Mouse (Mus musculus) liver, embryonic 11.5 days (tissue): ENCODE data around the gene Hbb-bh2. TPM values are rescaled to one million over a fixed set of nuclear protein-coding genes. Genes with fewer than 3 reads are reported as not detected.
"Not testable (repeated sequence)": the region's sequence is repeated elsewhere in the genome, so short reads cannot be mapped to it uniquely, and the experiment has no call there.

Experiments
- ATAC-seq: fragments of 200-750 bp; cut with Nextera tagmentation; replicated peaks from 2 replicates; pipeline ENCODE4 v1.8.0; 2017; ENCODE audit warnings: moderate number of reproducible peaks, mild to moderate bottlenecking, moderate TSS enrichment, moderate library complexity; ENCODE audit not compliant: low FRiP score
- DNase-seq: peaks from one replicate; pipeline ENCODE4 v3.0.0-alpha.2; 2017; ENCODE audit warnings: low spot score
- H3K27ac ChIP-seq: fragments of 300-500 bp; sonication (generic); 2 replicates; pipeline ENCODE4 v1.5.1; 2014; ENCODE audit warnings: mild to moderate bottlenecking, low read depth, low read length, control low read depth
- H3K27me3 ChIP-seq: fragments of 300-500 bp; sonication (generic); replicated peaks from 2 replicates; pipeline ENCODE4 v1.6.1; 2014; ENCODE audit warnings: low read length, mixed read lengths; ENCODE audit not compliant: control insufficient read depth, insufficient read depth
- H3K36me3 ChIP-seq: fragments of 300-500 bp; sonication (generic); 2 replicates; pipeline ENCODE4 v1.6.1; 2014; ENCODE audit warnings: mild to moderate bottlenecking, low read length, moderate library complexity, mixed read lengths; ENCODE audit not compliant: control insufficient read depth, insufficient read depth
- H3K4me1 ChIP-seq: fragments of 300-500 bp; sonication (generic); replicated peaks from 2 replicates; pipeline ENCODE4 v1.6.1; 2014; ENCODE audit warnings: low read length, mixed read lengths; ENCODE audit not compliant: control insufficient read depth, insufficient read depth
- H3K4me2 ChIP-seq: fragments of 300-500 bp; sonication (generic); 2 replicates; pipeline ENCODE4 v1.6.1; 2014; ENCODE audit warnings: mild to moderate bottlenecking, control low read depth, moderate library complexity
- H3K4me3 ChIP-seq: fragments of 300-500 bp; sonication (generic); 2 replicates; pipeline ENCODE4 v1.5.1; 2014; ENCODE audit warnings: low read depth, low read length, control low read depth
- H3K9ac ChIP-seq: fragments of 300-500 bp; sonication (generic); 2 replicates; pipeline ENCODE4 v1.6.1; 2014; ENCODE audit warnings: low read depth, low read length, control low read depth
- H3K9me3 ChIP-seq: fragments of 300-500 bp; sonication (generic); 2 replicates; pipeline ENCODE4 v1.6.1; 2016; ENCODE audit warnings: low read length, inconsistent platforms, mixed read lengths; ENCODE audit not compliant: control insufficient read depth
- WGBS: fragments of 180-500 bp; shearing (Covaris S2); extraction: QIAGEN DNeasy Blood & Tissue Kit; methylation state at CpG from one replicate; pipeline ENCODE4 v1.1.7; 2014; 5-methylcytosine and 5-hydroxymethylcytosine counted together
- polyA plus RNA-seq: library from polyadenylated mRNA; unstranded; fragments of >200 nt; fragmentation: Nextera tagmentation; extraction: Ambion mirVana; gene quantifications from 2 replicates; pipeline ENCODE4 v1.2.1, GENCODE M21; 2014

The Hbb-bh2 gene
- polyA plus RNA-seq, 1 experiment from 2014 or later, result not detected

DNA sequence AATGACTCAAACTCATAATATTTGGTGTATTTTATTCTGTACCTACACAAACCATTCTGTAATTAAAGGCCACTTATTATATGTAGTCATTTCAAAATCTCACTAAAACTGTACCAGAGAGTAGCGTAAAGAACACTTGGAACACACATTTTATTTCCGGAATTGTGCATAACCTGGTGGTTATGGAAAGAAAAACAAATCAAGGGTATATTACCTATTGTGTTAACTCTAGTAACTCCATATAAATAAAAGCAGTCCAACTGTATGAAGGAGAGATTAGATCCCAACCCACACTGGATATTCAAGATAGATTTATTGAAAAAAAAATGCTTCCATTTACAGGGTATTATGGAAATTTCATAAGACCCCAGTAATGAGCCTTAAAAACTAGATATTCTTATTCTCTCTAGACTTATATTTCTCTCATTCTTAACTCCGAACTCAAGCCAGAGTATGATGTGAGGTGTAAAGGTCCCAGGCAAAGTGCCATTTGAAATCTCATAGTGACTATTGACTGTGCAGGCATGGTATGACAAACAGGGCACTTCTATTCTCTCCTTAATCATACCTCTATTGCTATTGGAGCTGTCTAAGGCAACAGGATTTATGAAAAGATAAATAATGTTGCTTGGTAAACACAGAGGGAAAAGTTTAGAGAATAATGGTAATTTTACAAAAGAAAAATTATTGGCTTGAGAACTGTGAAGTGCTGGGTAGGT is 14.6 kb downstream of the Hbb-bh2 start:
- peaks cover 10% of the 10 kb centered on the region for H3K4me1 ChIP-seq
- no peaks in the 10 kb centered on the region for H3K9me3 ChIP-seq
- no peak overlapping the region for H3K4me3 ChIP-seq
- DNase-seq (no peak), ATAC-seq (peak; percentile 80)
- H3K9ac ChIP-seq, result no peak overlapping the region
- H3K36me3 ChIP-seq, result no peaks in the 10 kb centered on the region
- 90% methylated on average over 3 of the region's 3 CpGs for WGBS
- H3K27me3 ChIP-seq, result no peaks in the 10 kb centered on the region
- H3K27ac ChIP-seq, result no peak overlapping the region
- no peak overlapping the region for H3K4me2 ChIP-seq

DNA sequence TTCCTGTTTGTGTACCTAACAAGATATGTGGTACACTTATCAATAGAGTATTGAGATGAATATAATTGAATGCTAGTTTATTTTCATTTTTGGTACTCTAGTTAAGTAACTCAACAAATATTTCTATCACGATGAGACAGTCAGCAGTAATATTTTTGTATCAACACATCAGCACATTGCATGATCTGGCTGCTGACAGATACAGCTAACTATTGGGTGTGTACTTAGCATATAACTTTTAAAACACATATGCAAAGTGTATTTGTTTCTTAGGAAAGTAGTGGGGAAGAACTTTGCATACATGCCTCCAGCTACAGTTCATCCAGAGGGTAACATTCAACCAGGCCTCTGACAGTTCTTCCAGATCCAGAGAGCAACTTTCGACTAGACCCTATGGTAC is 15.7 kb downstream of the Hbb-bh2 start:
- H3K4me3 ChIP-seq, result no peak overlapping the region
- H3K9ac ChIP-seq, result no peak overlapping the region

DNA sequence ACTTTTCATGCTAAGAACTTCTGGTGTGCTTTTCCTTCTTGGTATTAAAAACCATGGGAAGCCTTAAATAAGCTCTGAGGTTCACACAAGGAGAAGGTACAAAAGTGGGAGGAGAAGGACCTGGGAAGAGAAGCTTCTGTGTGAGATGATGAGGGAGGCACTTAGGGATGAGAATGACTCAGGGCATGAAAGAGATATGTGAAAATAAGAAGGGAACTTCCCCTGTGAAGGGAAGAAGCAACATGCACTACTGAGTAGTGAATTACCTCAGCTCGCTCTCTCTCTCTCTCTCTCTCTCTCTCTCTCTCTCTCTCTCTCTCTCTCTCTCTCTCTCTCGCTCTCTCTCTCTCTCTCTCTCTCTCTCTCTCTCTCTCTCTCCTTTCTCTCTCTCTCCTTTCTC is 25.2 kb downstream of the Hbb-bh2 start:
- H3K4me3 ChIP-seq, ATAC-seq: not testable (repeated sequence)
- 100% methylated on average over 1 of the region's 2 CpGs for WGBS

More for the DNA sequence above, 15.7 kb downstream of the Hbb-bh2 start:
- no peaks in the 10 kb centered on the region for H3K36me3 ChIP-seq
- no peaks in the 10 kb centered on the region for H3K9me3 ChIP-seq
- H3K4me2 ChIP-seq, result peak overlapping the region; percentile 35
- H3K4me1 ChIP-seq, result peaks cover 9% of the 10 kb centered on the region
- no peak for DNase-seq
- peak overlapping the region; percentile 84 for H3K27ac ChIP-seq
- no peak for ATAC-seq
- WGBS, result 78% methylated on average over 2 of the region's 2 CpGs
- no peaks in the 10 kb centered on the region for H3K27me3 ChIP-seq

DNA sequence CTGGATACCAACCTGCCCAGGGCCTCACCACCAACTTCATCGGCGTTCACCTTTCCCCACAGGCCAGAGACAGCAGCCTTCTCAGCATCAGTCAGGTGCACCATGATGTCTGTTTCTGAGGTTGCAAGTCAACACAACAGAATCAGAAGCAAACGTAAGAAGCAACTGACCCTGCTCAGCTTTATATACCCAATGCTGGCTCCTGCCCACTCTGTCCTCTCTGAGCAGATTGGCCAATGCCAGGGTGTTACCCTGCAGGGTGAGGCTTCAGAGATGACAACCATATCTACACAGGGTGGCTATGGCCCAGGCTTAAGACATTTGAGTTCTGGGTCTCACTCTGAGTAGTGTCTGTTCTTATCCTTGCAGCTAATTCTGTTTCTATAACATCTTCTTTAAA is 26.6 kb downstream of the Hbb-bh2 start, which contains the start of gene Hbb-bt:
Gene Hbb-bt, minus strand, starts transcription at position 231 of the 400 bp plus-strand sequence.
- Histone ChIP-seq H3K27ac (peak within 1 kb of the TSS; percentile 89), H3K9me3 (no peaks in the 10 kb centered on the region), H3K36me3 (no peaks in the 10 kb centered on the region), H3K27me3 (no peaks in the 10 kb centered on the region), H3K9ac (peak within 1 kb of the TSS; percentile 46; the same call in 1 of the 2 replicates), H3K4me3 (peak within 1 kb of the TSS; percentile 32), H3K4me2 (peak within 1 kb of the TSS; percentile 39), H3K4me1 (peaks cover 9% of the 10 kb centered on the region)
- 73% methylated on average over 3 of the region's 3 CpGs for WGBS
- ATAC-seq (peak; percentile 81), DNase-seq (no peak)

More for the DNA sequence above, 25.2 kb downstream of the Hbb-bh2 start:
- H3K9me3 ChIP-seq, H3K4me1 ChIP-seq, H3K36me3 ChIP-seq, H3K9ac ChIP-seq, H3K27me3 ChIP-seq, DNase-seq: not testable (repeated sequence)
- Histone ChIP-seq H3K4me2 (peak overlapping the region; percentile 44), H3K27ac (peak overlapping the region; percentile 6; the same call in 1 of the 2 replicates)

DNA sequence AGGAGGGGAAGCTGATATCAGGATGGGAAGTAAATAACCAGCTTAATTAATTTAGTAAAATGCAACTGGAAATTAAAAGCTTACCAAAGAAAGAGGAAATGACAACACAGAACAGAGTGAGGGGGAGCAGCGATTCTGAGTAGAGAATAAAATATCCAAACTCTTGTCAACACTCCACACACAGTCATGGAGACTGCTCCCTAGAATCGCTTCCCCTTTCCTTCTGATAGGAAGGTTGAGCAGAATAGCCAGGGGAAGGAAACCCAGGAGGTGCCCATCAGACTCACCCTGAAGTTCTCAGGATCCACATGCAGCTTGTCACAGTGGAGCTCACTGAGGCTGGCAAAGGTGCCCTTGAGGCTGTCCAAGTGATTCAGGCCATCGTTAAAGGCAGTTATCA is 27.2 kb downstream of the Hbb-bh2 start:
- H3K27me3 ChIP-seq, ATAC-seq, H3K9ac ChIP-seq, H3K4me1 ChIP-seq, H3K9me3 ChIP-seq, H3K4me3 ChIP-seq, DNase-seq, H3K36me3 ChIP-seq, H3K4me2 ChIP-seq: not testable (repeated sequence)
- peak overlapping the region; percentile 89; the same call in 1 of the 2 replicates for H3K27ac ChIP-seq
- no CpG with 5 or more reads among the region's 3 CpGs for WGBS

DNA sequence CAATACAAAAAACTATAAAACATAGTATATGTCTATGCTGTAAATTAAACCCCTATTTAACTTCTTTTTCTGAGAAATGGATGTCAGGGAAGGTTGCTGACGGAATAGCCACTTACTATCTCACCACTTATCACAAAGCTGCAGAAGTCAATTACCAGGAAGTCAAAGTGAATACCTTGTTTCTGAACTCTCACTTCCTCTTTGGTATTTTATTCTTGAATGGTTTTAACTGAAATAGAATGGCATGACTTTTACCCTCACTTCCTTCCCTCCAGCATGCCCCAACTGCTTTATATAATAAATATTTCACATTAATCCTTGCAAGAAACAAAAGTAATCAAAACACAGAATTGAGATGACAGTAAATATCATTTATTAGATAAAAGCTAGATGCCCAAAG is 28.1 kb downstream of the Hbb-bh2 start:
- peak overlapping the region; percentile 61 for H3K9ac ChIP-seq
- H3K4me1 ChIP-seq, result peaks cover 9% of the 10 kb centered on the region
- no peaks in the 10 kb centered on the region for H3K36me3 ChIP-seq
- peak overlapping the region; percentile 42 for H3K4me3 ChIP-seq
- no peaks in the 10 kb centered on the region for H3K27me3 ChIP-seq
- peak overlapping the region; percentile 93 for H3K27ac ChIP-seq
- no peaks in the 10 kb centered on the region for H3K9me3 ChIP-seq
- no peak for DNase-seq
- 30% methylated on average over 1 of the region's 1 CpGs for WGBS
- peak; percentile 16 for ATAC-seq
- peak overlapping the region; percentile 51 for H3K4me2 ChIP-seq

DNA sequence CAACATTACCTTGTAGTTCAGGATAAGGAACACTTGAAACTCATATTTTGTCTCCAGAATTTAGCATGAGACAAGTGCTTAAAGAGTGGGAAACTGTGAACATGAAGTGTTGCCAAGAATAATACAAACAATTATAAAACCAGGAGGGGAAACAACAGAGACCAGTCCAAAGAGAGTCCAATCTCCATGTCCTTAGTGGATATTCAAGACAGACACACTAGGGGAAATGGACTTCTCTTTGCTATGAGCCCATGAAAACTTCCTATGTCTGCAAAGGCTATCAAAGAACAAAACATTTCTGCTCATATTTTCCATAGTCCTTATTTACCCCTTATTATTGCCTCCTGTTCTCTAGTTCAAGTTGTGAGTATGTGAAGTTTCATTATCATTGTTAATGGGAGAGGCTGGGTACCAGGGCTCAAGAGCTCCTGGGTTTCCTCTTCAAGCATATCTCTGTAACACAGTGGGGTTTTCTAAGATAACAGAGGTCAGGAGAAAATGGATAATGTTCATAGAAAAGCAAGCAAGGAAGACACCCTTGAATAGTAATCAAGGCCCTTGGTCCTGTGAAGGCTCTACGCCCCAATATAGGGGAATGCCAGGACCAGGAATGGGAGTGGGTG is 29.0 kb downstream of the Hbb-bh2 start:
- ATAC-seq (peak; percentile 63), DNase-seq (no peak)
- Histone ChIP-seq H3K4me3 (peak overlapping the region; percentile 10; the same call in 1 of the 2 replicates), H3K27ac (peak overlapping the region; percentile 84), H3K4me1 (peaks cover 9% of the 10 kb centered on the region), H3K27me3 (no peaks in the 10 kb centered on the region), H3K36me3 (no peaks in the 10 kb centered on the region), H3K9ac (no peak overlapping the region), H3K9me3 (no peaks in the 10 kb centered on the region), H3K4me2 (peak overlapping the region; percentile 42)
- 53% methylated on average over 1 of the region's 1 CpGs for WGBS

DNA sequence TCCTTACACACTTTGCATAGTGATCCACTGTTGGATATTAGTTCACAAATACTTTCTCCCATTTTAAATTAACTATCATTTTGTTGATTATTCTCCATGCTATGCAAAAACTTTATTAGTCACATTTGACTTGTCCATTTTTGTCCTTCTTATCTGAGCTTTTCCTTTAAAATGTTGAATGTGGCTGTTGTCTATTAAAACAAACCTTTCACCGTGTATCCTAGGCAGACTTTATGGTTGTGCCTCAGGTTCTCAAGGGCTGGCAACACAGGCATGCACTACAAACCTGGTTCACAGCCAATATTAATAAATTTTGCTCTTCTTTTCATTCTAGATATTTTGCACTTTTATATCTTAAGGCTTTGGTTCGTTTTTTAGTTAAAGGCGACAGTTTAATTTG is 29.6 kb downstream of the Hbb-bh2 start:
- ATAC-seq, result no peak
- H3K27ac ChIP-seq, result peak overlapping the region; percentile 84
- DNase-seq, result no peak
- no peaks in the 10 kb centered on the region for H3K27me3 ChIP-seq
- no peaks in the 10 kb centered on the region for H3K36me3 ChIP-seq
- H3K9me3 ChIP-seq, result no peaks in the 10 kb centered on the region
- WGBS, result 56% methylated on average over 3 of the region's 3 CpGs
- H3K4me1 ChIP-seq, result peaks cover 9% of the 10 kb centered on the region
- no peak overlapping the region for H3K4me2 ChIP-seq
- no peak overlapping the region for H3K9ac ChIP-seq
- no peak overlapping the region for H3K4me3 ChIP-seq
